Mouse (Mus musculus) kidney, adult 8-10 months (tissue): ENCODE measurements around the gene Rec114.

Experiments used
- DNase-seq, 2 experiments: peaks; one replicate each; pipeline ENCODE4 v3.0.0; 2022

Gene Rec114

GRCm38 (mm10) chr9:58743702-58744248 is at the start of gene Rec114:
TSS of gene Rec114 (minus strand) at chr9:58743964.
- no peak for DNase-seq

- DNase-seq: no peak
Measured at GRCm38 (mm10) chr9:58789476-58789875, 45.7 kb upstream of the Rec114 start.

GRCm38 (mm10) chr9:58775363-58775762 is 31.6 kb upstream of the Rec114 start:
- DNase-seq: peak in 1 of 2 experiments; percentile 7

GRCm38 (mm10) chr9:58774761-58775160 is 31.0 kb upstream of the Rec114 start:
- no peak for DNase-seq

- no peak for DNase-seq
Measured at GRCm38 (mm10) chr9:58769943-58770342, 26.2 kb upstream of the Rec114 start.

- no peak for DNase-seq
Measured at GRCm38 (mm10) chr9:58766959-58767955, 23.5 kb upstream of the Rec114 start.

GRCm38 (mm10) chr9:58764354-58764753 is 20.6 kb upstream of the Rec114 start:
- DNase-seq: no peak

GRCm38 (mm10) chr9:58763114-58763513 is 19.4 kb upstream of the Rec114 start:
- no peak for DNase-seq

GRCm38 (mm10) chr9:58762086-58762485 is 18.3 kb upstream of the Rec114 start:
- no peak for DNase-seq

GRCm38 (mm10) chr9:58758754-58759153 is 15.0 kb upstream of the Rec114 start:
- no peak for DNase-seq

GRCm38 (mm10) chr9:58756371-58757132 is 12.8 kb upstream of the Rec114 start:
- no peak for DNase-seq

GRCm38 (mm10) chr9:58753606-58754005 is 9.8 kb upstream of the Rec114 start:
- no peak for DNase-seq

GRCm38 (mm10) chr9:58748142-58748541 is 4.4 kb upstream of the Rec114 start:
- no peak for DNase-seq

GRCm38 (mm10) chr9:58747328-58747755 is 3.6 kb upstream of the Rec114 start:
- no peak for DNase-seq

- DNase-seq: no peak
Measured at GRCm38 (mm10) chr9:58742692-58743091, 1.1 kb downstream of the Rec114 start.

GRCm38 (mm10) chr9:58741369-58741768 is 2.4 kb downstream of the Rec114 start:
- DNase-seq: no peak

- peak; percentile 33 to 50 for DNase-seq
Measured at GRCm38 (mm10) chr9:58739791-58740190, 4.0 kb downstream of the Rec114 start.

- no peak for DNase-seq
Measured at GRCm38 (mm10) chr9:58723165-58723564, 20.6 kb downstream of the Rec114 start.

- no peak for DNase-seq
Measured at GRCm38 (mm10) chr9:58722151-58722550, 21.6 kb downstream of the Rec114 start.

- peak in 1 of 2 experiments; percentile 10 for DNase-seq
Measured at GRCm38 (mm10) chr9:58721021-58721420, 22.7 kb downstream of the Rec114 start.

- no peak for DNase-seq
Measured at GRCm38 (mm10) chr9:58720167-58720566, 23.6 kb downstream of the Rec114 start.

- DNase-seq: no peak
Measured at GRCm38 (mm10) chr9:58719471-58719870, 24.3 kb downstream of the Rec114 start.

GRCm38 (mm10) chr9:58718964-58719363 is 24.8 kb downstream of the Rec114 start:
- no peak for DNase-seq
